Mouse (Mus musculus): ENCODE data around the gene Fam186a. TPM values are rescaled to one million over a fixed set of nuclear protein-coding genes. Genes with fewer than 3 reads are reported as not detected.
"Not testable (repeated sequence)": the region's sequence is repeated elsewhere in the genome, so short reads cannot be mapped to it uniquely, and the experiment has no call there.

The Fam186a gene
- polyA plus RNA-seq (2012; rRNA removed): 0.01 and 0.03 TPM in 2 replicates

GRCm38 (mm10) chr15:99966961-99967360 lies at the start of gene Fam186a:
Gene Fam186a, minus strand, starts transcription at chr15:99967061.
- no peak for DNase-seq (ENCODE audit: low read depth)
- TF ChIP-seq CTCF (IDR thresholded peaks at IDR 0.05; ENCODE audit: borderline replicate concordance, extremely low read depth, insufficient read depth, insufficient read length) (no peak), POLR2A (IDR thresholded peaks at IDR 0.05; ENCODE audit: borderline replicate concordance, extremely low read depth, insufficient read depth, insufficient read length, poor library complexity, severe bottlenecking) (no peak)

GRCm38 (mm10) chr15:100006180-100006579 lies 39.3 kb upstream of the Fam186a start:
- DNase-seq (ENCODE audit: low read depth): no peak
- TF ChIP-seq CTCF (IDR thresholded peaks at IDR 0.05; ENCODE audit: borderline replicate concordance, extremely low read depth, insufficient read depth, insufficient read length) (no peak), POLR2A (IDR thresholded peaks at IDR 0.05; ENCODE audit: borderline replicate concordance, extremely low read depth, insufficient read depth, insufficient read length, poor library complexity, severe bottlenecking) (no peak)

GRCm38 (mm10) chr15:100004677-100005273 lies 37.9 kb upstream of the Fam186a start:
- TF ChIP-seq CTCF (IDR thresholded peaks at IDR 0.05; ENCODE audit: borderline replicate concordance, extremely low read depth, insufficient read depth, insufficient read length) (no peak), POLR2A (IDR thresholded peaks at IDR 0.05; ENCODE audit: borderline replicate concordance, extremely low read depth, insufficient read depth, insufficient read length, poor library complexity, severe bottlenecking) (no peak)
- DNase-seq (ENCODE audit: low read depth): no peak

GRCm38 (mm10) chr15:99999390-99999789 lies 32.5 kb upstream of the Fam186a start:
- DNase-seq (ENCODE audit: low read depth): no peak
- TF ChIP-seq CTCF (IDR thresholded peaks at IDR 0.05; ENCODE audit: borderline replicate concordance, extremely low read depth, insufficient read depth, insufficient read length): no peak
- no peak for TF ChIP-seq POLR2A (IDR thresholded peaks at IDR 0.05; ENCODE audit: borderline replicate concordance, extremely low read depth, insufficient read depth, insufficient read length, poor library complexity, severe bottlenecking)

- TF ChIP-seq CTCF (IDR thresholded peaks at IDR 0.05; ENCODE audit: borderline replicate concordance, extremely low read depth, insufficient read depth, insufficient read length) (no peak), POLR2A (IDR thresholded peaks at IDR 0.05; ENCODE audit: borderline replicate concordance, extremely low read depth, insufficient read depth, insufficient read length, poor library complexity, severe bottlenecking) (no peak)
- no peak for DNase-seq (ENCODE audit: low read depth)
Observed at GRCm38 (mm10) chr15:99997114-99997804, 30.4 kb upstream of the Fam186a start.

DNA sequence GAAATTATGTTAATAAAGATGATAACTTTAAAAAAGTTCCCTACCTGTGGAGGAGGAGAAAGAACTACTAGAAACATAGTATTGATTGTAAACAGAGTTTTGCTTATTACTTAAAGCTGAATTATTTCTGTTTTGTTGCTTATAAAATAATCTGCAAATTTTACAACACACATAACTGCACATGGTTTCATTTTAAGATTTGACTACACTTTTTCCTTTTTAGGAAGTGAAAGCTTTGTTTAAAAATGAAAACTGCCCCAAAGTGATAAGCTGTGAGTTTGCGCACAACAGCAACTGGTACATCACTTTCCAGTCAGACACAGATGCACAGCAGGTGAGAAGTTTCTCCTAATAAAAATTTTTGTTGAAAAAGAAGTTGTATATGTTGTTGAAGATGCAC lies 26.2 kb upstream of the Fam186a start:
- TF ChIP-seq CTCF (IDR thresholded peaks at IDR 0.05; ENCODE audit: borderline replicate concordance, extremely low read depth, insufficient read depth, insufficient read length) (no peak), POLR2A (IDR thresholded peaks at IDR 0.05; ENCODE audit: borderline replicate concordance, extremely low read depth, insufficient read depth, insufficient read length, poor library complexity, severe bottlenecking) (no peak)
- no peak for DNase-seq (ENCODE audit: low read depth)

DNA sequence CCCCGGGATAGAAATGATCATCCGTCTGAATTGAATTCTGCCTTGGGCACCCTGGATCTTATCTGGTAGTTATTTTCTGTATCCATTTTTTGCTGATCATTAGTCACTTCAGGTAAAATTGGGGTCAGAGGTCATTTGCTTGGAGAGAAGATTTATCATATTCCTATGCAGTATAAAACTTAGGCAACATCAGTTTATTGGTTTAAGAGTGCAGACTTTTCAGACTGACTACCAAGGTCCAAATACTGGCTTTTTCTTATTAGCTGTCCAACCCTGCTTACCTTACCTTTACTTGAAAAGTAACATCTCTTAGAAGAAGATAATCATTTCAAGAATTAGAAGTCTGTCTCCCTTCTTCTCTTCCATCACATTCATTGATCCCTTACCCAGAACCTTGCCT lies 12.9 kb upstream of the Fam186a start:
- no peak for DNase-seq (ENCODE audit: low read depth)
- TF ChIP-seq POLR2A (IDR thresholded peaks at IDR 0.05; ENCODE audit: borderline replicate concordance, extremely low read depth, insufficient read depth, insufficient read length, poor library complexity, severe bottlenecking) (no peak), CTCF (IDR thresholded peaks at IDR 0.05; ENCODE audit: borderline replicate concordance, extremely low read depth, insufficient read depth, insufficient read length) (no peak)

- no peak for DNase-seq (ENCODE audit: low read depth)
- TF ChIP-seq CTCF (IDR thresholded peaks at IDR 0.05; ENCODE audit: borderline replicate concordance, extremely low read depth, insufficient read depth, insufficient read length): no peak
- no peak for TF ChIP-seq POLR2A (IDR thresholded peaks at IDR 0.05; ENCODE audit: borderline replicate concordance, extremely low read depth, insufficient read depth, insufficient read length, poor library complexity, severe bottlenecking)
Observed at GRCm38 (mm10) chr15:99979266-99979665, 12.4 kb upstream of the Fam186a start.

- not testable (repeated sequence) for DNase-seq (ENCODE audit: low read depth)
Observed at GRCm38 (mm10) chr15:99976121-99976520, 9.3 kb upstream of the Fam186a start.

- no peak for DNase-seq (ENCODE audit: low read depth)
- TF ChIP-seq POLR2A (IDR thresholded peaks at IDR 0.05; ENCODE audit: borderline replicate concordance, extremely low read depth, insufficient read depth, insufficient read length, poor library complexity, severe bottlenecking) (no peak), CTCF (IDR thresholded peaks at IDR 0.05; ENCODE audit: borderline replicate concordance, extremely low read depth, insufficient read depth, insufficient read length) (no peak)
Observed at GRCm38 (mm10) chr15:99974476-99975220, 7.8 kb upstream of the Fam186a start.

GRCm38 (mm10) chr15:99972989-99973911 lies 6.4 kb upstream of the Fam186a start:
- TF ChIP-seq POLR2A (IDR thresholded peaks at IDR 0.05; ENCODE audit: borderline replicate concordance, extremely low read depth, insufficient read depth, insufficient read length, poor library complexity, severe bottlenecking) (0 out of 2 replicates have a peak, but pooled peaks have one; percentile 5), CTCF (IDR thresholded peaks at IDR 0.05; ENCODE audit: borderline replicate concordance, extremely low read depth, insufficient read depth, insufficient read length) (no peak)

More at GRCm38 (mm10) chr15:99972989-99973911, 6.4 kb upstream of the Fam186a start:
- DNase-seq (ENCODE audit: low read depth): peak; percentile 86

Measured in brain, embryonic 14.5 days (tissue).